Mouse (Mus musculus): ENCODE measurements around the gene Tspyl3.
"Not testable (repeated sequence)": the region's sequence is repeated elsewhere in the genome, so short reads cannot be mapped to it uniquely, and the experiment has no call there.

The Tspyl3 gene

GRCm38 (mm10) chr2:153224946-153225594, at the start of gene Tspyl3:
TSS of gene Tspyl3 (minus strand) at chr2:153225441.
- no peak for DNase-seq (ENCODE audit: low read depth, low spot score)

DNA sequence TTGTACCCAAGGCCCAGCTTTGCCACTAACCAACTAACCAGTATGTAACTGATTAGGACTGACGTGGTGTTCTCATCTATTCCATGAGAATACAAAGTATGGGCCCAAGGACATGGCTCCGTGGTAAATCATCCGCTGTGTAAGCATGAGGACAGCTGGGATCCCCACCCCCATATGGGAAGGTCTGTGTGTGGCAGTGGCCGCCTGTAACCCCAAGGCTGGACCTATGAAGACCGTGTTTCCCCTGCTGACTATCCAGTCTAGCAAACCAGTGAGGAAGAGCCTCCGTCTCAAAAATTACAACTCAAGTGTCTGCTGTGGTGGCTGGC, 49.6 kb upstream of the Tspyl3 start:
- DNase-seq (ENCODE audit: low read depth, low spot score): no peak

GRCm38 (mm10) chr2:153274200-153274918, 49.1 kb upstream of the Tspyl3 start:
- DNase-seq (ENCODE audit: low read depth, low spot score): not testable (repeated sequence)

DNA sequence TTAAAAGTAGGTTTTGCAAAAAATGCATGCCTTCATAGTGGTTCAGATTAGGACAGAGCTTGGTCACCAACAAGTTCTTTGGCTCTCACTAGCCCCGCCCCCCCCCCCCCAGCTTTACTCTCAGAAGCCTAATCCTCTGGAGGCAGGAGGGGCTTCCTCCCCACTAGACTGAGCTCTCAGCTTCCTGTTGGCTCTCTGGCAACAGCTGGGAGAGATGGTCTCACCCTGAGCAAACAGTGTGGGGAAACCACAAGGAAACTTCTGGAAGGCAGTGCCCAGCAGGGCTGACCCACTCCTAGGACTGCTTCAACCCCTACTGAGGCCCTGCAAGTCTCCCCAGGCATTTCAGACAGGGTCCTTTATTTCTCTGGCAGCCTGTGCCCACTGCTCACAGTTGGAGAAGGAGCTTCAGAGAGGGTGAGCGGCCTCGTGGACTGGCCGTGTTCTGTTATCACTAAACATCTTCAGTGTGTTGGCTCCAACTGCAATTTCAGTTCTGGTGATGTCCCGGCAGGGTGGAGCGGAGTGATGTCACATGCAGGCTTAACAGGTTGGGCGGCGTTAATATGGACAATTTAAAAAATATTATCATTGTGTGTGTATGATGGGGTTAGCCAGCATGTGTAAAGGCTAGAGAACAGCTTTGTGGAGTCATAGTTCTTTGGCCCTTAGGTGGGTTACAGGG, 45.1 kb upstream of the Tspyl3 start:
- DNase-seq (ENCODE audit: low read depth, low spot score): not testable (repeated sequence)

DNA sequence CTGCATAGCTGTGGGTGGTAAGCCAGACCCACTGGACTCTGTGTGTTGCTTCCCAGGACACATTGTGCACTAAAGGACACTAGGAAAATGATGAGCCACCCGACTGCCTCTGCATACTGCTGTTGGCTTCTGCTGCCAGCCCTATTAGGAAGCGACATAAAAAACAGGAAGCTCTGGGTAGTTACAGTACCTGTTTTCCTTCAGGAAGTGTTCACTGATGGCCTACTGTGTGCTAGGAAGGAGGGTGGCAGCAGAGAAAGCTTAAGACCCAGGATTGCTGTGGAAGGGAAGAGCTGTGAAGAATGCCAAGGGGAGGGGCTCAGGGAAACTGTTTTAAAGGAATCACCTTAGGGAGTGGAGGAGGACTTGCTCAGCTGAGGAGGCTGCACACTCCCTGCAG, 42.1 kb upstream of the Tspyl3 start:
- no peak for DNase-seq (ENCODE audit: low read depth, low spot score)

GRCm38 (mm10) chr2:153263053-153263452, 37.8 kb upstream of the Tspyl3 start:
- DNase-seq (ENCODE audit: low read depth, low spot score): no peak

- no peak for DNase-seq (ENCODE audit: low read depth, low spot score)
These were observed 34.8 kb upstream of the Tspyl3 start for GRCm38 (mm10) chr2:153259864-153260674.

GRCm38 (mm10) chr2:153259030-153259863, 34.0 kb upstream of the Tspyl3 start:
- DNase-seq (ENCODE audit: low read depth, low spot score): no peak

DNA sequence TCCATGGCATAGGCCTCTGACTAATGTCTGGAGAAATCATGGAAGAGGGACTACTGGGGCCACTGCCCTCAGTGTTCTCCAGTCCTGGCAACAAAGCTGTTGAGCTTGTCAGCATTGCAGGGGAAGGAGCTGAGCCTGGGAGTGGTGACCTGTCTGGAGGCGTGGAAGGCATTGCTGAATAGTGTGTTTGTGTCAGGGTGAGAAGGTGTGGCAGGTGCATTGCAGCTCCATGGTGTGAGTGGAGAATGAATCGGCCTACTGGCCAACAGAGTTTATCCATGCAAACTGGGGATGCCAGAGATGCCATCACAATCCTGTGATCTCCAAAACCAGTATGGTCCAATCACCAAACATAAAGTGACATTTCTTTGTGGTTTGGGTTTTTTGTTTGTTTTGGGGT, 31.4 kb upstream of the Tspyl3 start:
- no peak for DNase-seq (ENCODE audit: low read depth, low spot score)

GRCm38 (mm10) chr2:153249751-153250150, 24.5 kb upstream of the Tspyl3 start:
- no peak for DNase-seq (ENCODE audit: low read depth, low spot score)

DNA sequence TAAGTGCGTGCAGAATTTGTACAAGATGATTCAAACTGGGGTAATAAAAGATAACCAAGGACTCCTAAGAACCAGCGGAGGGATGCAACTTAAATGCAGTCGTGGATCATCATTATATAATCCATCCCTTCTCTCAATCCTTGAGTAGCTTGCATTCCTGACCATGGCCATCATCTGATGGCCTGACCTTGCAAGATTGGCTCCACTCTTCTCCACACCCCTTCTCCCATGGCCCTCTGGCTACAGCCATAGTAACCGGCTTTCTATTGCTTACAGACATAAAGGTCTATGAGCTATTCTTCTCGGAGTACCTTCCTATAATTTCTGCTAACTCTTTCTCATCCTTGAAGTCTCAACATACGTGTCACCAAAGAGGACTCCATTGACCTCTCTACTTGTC, 16.9 kb upstream of the Tspyl3 start:
- DNase-seq (ENCODE audit: low read depth, low spot score): peak; percentile 53

GRCm38 (mm10) chr2:153241250-153242014, 16.2 kb upstream of the Tspyl3 start, which contains the start of the genes Plagl2 and Pofut1:
TSS of gene Plagl2 (minus strand) at chr2:153241426.
TSS of gene Pofut1 (plus strand) at chr2:153241533.
- peak; percentile 87 for DNase-seq (ENCODE audit: low read depth, low spot score)

DNA sequence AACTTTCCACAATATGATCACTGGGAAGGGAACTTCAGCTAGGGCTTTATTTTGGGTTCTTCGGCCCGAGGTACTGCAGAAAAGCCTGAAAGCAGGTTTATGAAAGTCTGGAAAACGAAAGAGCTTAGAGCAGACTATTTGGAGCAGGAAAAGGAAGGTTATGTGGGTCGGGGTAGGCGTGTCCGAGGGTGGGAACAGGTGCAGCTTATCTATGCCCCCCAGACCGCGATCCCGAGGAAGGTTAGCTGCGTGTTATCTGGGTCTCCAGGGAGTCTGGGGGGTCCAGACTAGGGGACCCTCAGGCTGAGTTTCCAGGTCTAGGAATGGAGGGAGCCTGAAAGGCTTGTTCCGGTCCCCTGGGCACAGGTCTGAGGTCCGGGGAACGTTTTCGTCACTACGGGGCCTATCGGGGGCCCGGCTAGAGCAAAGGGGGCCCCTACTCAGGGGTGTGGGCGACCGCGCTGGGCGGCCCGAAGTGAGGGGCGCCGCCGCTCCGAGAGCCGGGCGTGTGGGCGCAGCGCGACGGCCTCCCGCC, 15.5 kb upstream of the Tspyl3 start:
- DNase-seq (ENCODE audit: low read depth, low spot score): no peak

GRCm38 (mm10) chr2:153239860-153240480, 14.7 kb upstream of the Tspyl3 start:
- peak; percentile 54 for DNase-seq (ENCODE audit: low read depth, low spot score)

- no peak for DNase-seq (ENCODE audit: low read depth, low spot score)
These were observed 14.0 kb upstream of the Tspyl3 start for GRCm38 (mm10) chr2:153239021-153239859.

- no peak for DNase-seq (ENCODE audit: low read depth, low spot score)
These were observed 13.2 kb upstream of the Tspyl3 start for GRCm38 (mm10) chr2:153238406-153238805.

GRCm38 (mm10) chr2:153237891-153238290, 12.7 kb upstream of the Tspyl3 start:
- no peak for DNase-seq (ENCODE audit: low read depth, low spot score)

- no peak for DNase-seq (ENCODE audit: low read depth, low spot score)
These were observed 12.0 kb upstream of the Tspyl3 start for GRCm38 (mm10) chr2:153237193-153237592.

DNA sequence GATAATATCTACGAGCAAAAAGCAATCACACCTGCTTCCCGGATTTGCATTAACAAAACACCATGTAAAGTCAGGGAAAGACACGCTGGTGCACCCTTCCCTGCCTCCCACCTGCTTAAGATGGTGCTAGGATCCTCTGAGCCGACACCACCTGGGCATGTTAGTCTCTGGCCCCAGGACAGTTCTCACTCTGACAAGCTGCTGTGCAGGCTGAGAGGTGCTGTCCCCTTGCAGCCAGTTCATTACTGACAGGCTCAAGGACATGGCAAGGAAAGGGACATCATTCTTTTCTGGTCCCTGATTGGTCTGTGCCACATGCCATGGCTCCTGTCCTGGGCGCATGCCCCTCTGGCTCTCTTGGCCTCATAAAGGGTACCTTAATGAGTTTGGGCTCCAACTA, 3.3 kb upstream of the Tspyl3 start:
- no peak for DNase-seq (ENCODE audit: low read depth, low spot score)

All from 3T3-L1 (cell line).